Mouse (Mus musculus) heart, embryonic 13.5 days (tissue): ENCODE results near the gene Gjc3. TPM values are rescaled to one million over a fixed set of nuclear protein-coding genes. Genes with fewer than 3 reads are reported as not detected.

ENCODE experiments used
- ATAC-seq: fragments of 200-750 bp; cut with Nextera tagmentation; 2 replicates; pipeline ENCODE4 v1.8.0; 2017; ENCODE audit warnings: moderate TSS enrichment; ENCODE audit not compliant: insufficient number of reproducible peaks, low FRiP score, low TSS enrichment; ENCODE audit errors: extremely low read depth
- H3K27ac ChIP-seq: fragments of 300-500 bp; sonication (generic); replicated peaks from 2 replicates; pipeline ENCODE4 v1.5.1; 2015; ENCODE audit warnings: moderate library complexity, mild to moderate bottlenecking, inconsistent platforms
- H3K27me3 ChIP-seq: fragments of 300-500 bp; sonication (generic); replicated peaks from 2 replicates; pipeline ENCODE4 v1.6.1; 2015; ENCODE audit warnings: mild to moderate bottlenecking, inconsistent platforms
- H3K36me3 ChIP-seq: fragments of 300-500 bp; sonication (generic); 2 replicates; pipeline ENCODE4 v1.6.1; 2015; ENCODE audit warnings: mild to moderate bottlenecking, inconsistent platforms
- H3K4me1 ChIP-seq: fragments of 300-500 bp; sonication (generic); 2 replicates; pipeline ENCODE4 v1.6.1; 2015; ENCODE audit warnings: inconsistent platforms
- H3K4me2 ChIP-seq: fragments of 300-500 bp; sonication (generic); 2 replicates; pipeline ENCODE4 v1.6.1; 2015; ENCODE audit warnings: inconsistent platforms, mild to moderate bottlenecking, moderate library complexity
- H3K4me3 ChIP-seq: fragments of 300-500 bp; sonication (generic); 2 replicates; pipeline ENCODE4 v1.5.1; 2015; ENCODE audit warnings: moderate library complexity, mild to moderate bottlenecking, inconsistent platforms
- H3K9ac ChIP-seq: fragments of 300-500 bp; sonication (generic); 2 replicates; pipeline ENCODE4 v1.6.1; 2015; ENCODE audit warnings: inconsistent platforms, mild to moderate bottlenecking, moderate library complexity
- H3K9me3 ChIP-seq: fragments of 300-500 bp; sonication (generic); 2 replicates; pipeline ENCODE4 v1.6.1; 2016; ENCODE audit warnings: inconsistent platforms
- WGBS: fragments of 180-500 bp; shearing (Covaris S2); methylation state at CpG from one replicate; pipeline ENCODE4 v1.1.7; 2015; ENCODE audit warnings: mixed read lengths; 5-methylcytosine and 5-hydroxymethylcytosine counted together
- polyA plus RNA-seq: library from polyadenylated mRNA; unstranded; fragments of >200 nt; fragmentation: Nextera tagmentation; extraction: Ambion mirVana; gene quantifications from 2 replicates; pipeline ENCODE4 v1.2.1, GENCODE M21; 2015

Gene Gjc3
- polyA plus RNA-seq: 0.04 TPM in 2 replicates

GRCm38 (mm10) chr5:137962945-137963344 is at the start of gene Gjc3:
Gene Gjc3, minus strand, starts transcription at chr5:137963098.
- Histone ChIP-seq H3K9ac (no peak within 1 kb of the TSS), H3K4me2 (no peak within 1 kb of the TSS), H3K4me1 (no peaks in the 10 kb centered on the region), H3K27me3 (no peaks in the 10 kb centered on the region), H3K27ac (no peak within 1 kb of the TSS), H3K36me3 (no peaks in the 10 kb centered on the region), H3K4me3 (no peak within 1 kb of the TSS), H3K9me3 (no peaks in the 10 kb centered on the region)
- WGBS: 69% methylated on average over 8 of the region's 8 CpGs
- ATAC-seq: no peak

DNA sequence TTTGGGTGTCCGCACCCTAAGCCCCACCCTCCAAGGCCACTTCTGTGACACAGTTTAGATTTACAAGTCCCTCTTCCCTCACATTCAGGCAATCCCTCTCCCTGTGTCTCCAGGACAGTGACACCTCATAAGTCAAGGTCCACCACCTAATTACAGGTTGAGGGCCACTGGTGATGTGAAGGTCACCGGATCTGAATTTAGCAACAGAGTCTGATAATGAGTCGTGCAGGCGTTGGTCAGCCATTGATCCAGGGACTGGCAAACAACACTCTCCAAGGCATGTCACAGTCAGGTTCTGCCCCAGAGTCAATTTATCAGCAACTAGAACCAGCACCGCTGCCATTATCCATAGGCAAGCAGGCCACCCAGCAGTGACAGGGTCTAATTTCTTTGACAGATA is 49.5 kb upstream of the Gjc3 start:
- Histone ChIP-seq H3K4me1 (no peaks in the 10 kb centered on the region), H3K27ac (no peak overlapping the region), H3K4me2 (no peak overlapping the region), H3K36me3 (no peaks in the 10 kb centered on the region), H3K9me3 (peaks cover 4% of the 10 kb centered on the region; the same call in 1 of the 2 replicates), H3K4me3 (no peak overlapping the region), H3K27me3 (no peaks in the 10 kb centered on the region), H3K9ac (no peak overlapping the region)
- ATAC-seq: no peak
- 75% methylated on average over 5 of the region's 5 CpGs for WGBS

- ATAC-seq: no peak
- peaks cover 8% of the 10 kb centered on the region; the same call in 1 of the 2 replicates for H3K9me3 ChIP-seq
- H3K4me3 ChIP-seq: no peak overlapping the region
- 78% methylated on average over 5 of the region's 5 CpGs for WGBS
- H3K27ac ChIP-seq: no peak overlapping the region
- no peaks in the 10 kb centered on the region for H3K4me1 ChIP-seq
- H3K27me3 ChIP-seq: no peaks in the 10 kb centered on the region
- H3K36me3 ChIP-seq: no peaks in the 10 kb centered on the region
- H3K4me2 ChIP-seq: no peak overlapping the region
- H3K9ac ChIP-seq: no peak overlapping the region
Measured at GRCm38 (mm10) chr5:138009437-138009836, 46.5 kb upstream of the Gjc3 start.

GRCm38 (mm10) chr5:137986351-137986750 is 23.5 kb upstream of the Gjc3 start:
- Histone ChIP-seq H3K36me3 (no peaks in the 10 kb centered on the region), H3K9me3 (no peaks in the 10 kb centered on the region; the same call in 1 of the 2 replicates), H3K4me2 (no peak overlapping the region), H3K4me3 (no peak overlapping the region), H3K9ac (no peak overlapping the region), H3K27me3 (no peaks in the 10 kb centered on the region), H3K4me1 (no peaks in the 10 kb centered on the region), H3K27ac (no peak overlapping the region)
- no peak for ATAC-seq
- WGBS: 69% methylated on average over 1 of the region's 1 CpGs

DNA sequence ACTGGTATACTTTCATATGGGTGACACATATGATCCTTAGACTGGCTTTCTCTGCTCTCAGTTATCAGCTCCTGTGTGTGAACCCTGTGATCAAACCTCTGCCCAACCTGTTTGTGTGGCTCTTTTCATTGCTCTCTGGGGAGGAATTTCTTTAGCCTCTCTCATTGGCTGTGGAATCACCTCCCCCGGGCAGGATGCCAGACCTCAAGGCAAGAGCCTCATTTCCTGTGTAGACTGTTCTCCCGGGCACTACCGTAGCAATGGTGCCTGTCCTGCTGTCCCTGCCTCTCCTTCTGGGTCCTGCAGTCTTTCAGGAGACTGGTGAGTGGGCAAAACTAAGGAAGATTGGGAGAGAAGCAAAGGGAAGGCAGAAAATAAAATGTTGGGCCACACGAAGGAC is 18.4 kb upstream of the Gjc3 start, which contains the start of gene Azgp1:
Azgp1 (plus strand) TSS at position 221 of the 400 bp plus-strand sequence.
- Histone ChIP-seq H3K4me1 (no peaks in the 10 kb centered on the region), H3K27ac (no peak within 1 kb of the TSS), H3K4me3 (no peak within 1 kb of the TSS), H3K36me3 (no peaks in the 10 kb centered on the region), H3K9me3 (no peaks in the 10 kb centered on the region), H3K27me3 (no peaks in the 10 kb centered on the region), H3K4me2 (no peak within 1 kb of the TSS), H3K9ac (no peak within 1 kb of the TSS)
- no peak for ATAC-seq
- 59% methylated on average over 4 of the region's 4 CpGs for WGBS

DNA sequence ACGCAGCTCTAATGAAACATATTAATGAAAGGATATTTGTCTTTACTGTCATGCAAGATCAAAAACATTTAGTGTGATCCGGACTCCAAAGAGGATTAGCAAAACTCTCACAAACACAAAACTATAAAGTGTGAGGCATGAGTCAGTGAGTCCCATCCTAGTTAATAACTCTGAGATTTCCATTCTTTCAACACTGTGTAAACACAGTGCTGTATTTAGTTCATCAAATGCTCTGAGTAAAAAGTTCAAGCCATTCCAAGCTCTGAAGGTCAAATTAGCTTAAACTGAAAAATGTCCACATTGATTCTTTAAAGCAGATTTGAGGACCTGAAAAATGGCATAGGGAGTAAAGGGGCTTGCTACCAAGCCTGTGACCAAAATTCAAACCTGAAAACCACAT is 16.2 kb upstream of the Gjc3 start:
- no peaks in the 10 kb centered on the region for H3K36me3 ChIP-seq
- 64% methylated on average over 2 of the region's 2 CpGs for WGBS

GRCm38 (mm10) chr5:137977291-137977690 is 14.4 kb upstream of the Gjc3 start:
- Histone ChIP-seq H3K9ac (no peak overlapping the region), H3K27me3 (0 out of 2 replicates have a peak, but pooled peaks cover 6% of the 10 kb centered on the region), H3K4me3 (no peak overlapping the region), H3K36me3 (no peaks in the 10 kb centered on the region), H3K9me3 (no peaks in the 10 kb centered on the region), H3K4me1 (no peaks in the 10 kb centered on the region), H3K4me2 (no peak overlapping the region), H3K27ac (no peak overlapping the region)
- WGBS: 27% methylated on average over 1 of the region's 1 CpGs
- ATAC-seq: no peak

More for the DNA sequence above, 16.2 kb upstream of the Gjc3 start:
- H3K27me3 ChIP-seq: 0 out of 2 replicates have a peak, but pooled peaks cover 6% of the 10 kb centered on the region
- ATAC-seq: no peak
- H3K9ac ChIP-seq: no peak overlapping the region
- H3K4me2 ChIP-seq: no peak overlapping the region
- H3K9me3 ChIP-seq: no peaks in the 10 kb centered on the region
- no peaks in the 10 kb centered on the region for H3K4me1 ChIP-seq
- H3K27ac ChIP-seq: no peak overlapping the region
- H3K4me3 ChIP-seq: no peak overlapping the region

DNA sequence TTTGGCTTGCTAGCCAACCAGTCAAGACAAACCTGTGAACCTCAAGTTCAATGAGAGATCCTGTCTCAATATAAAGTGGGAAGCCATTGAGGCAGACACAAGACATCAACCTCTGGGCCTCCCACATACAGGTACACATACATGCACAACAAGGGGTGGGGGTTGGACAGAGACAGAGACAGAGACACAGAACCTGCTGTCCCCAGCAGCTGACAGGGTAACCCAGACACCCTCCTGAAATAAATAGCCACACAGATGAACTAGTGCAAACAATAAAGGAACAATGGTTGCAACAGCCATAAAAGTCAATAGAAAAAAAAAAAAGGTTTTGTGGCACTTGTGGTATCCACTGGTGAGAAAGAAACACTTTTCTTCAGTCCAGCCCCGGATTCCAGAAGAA is 12.5 kb upstream of the Gjc3 start:
- no peaks in the 10 kb centered on the region for H3K4me1 ChIP-seq
- H3K9me3 ChIP-seq: no peaks in the 10 kb centered on the region
- no peak for ATAC-seq
- WGBS: 38% methylated on average over 1 of the region's 1 CpGs
- no peaks in the 10 kb centered on the region for H3K36me3 ChIP-seq
- H3K9ac ChIP-seq: no peak overlapping the region
- H3K4me3 ChIP-seq: no peak overlapping the region
- H3K4me2 ChIP-seq: no peak overlapping the region
- H3K27ac ChIP-seq: no peak overlapping the region
- 0 out of 2 replicates have a peak, but pooled peaks cover 6% of the 10 kb centered on the region for H3K27me3 ChIP-seq

GRCm38 (mm10) chr5:137974724-137975123 is 11.8 kb upstream of the Gjc3 start:
- no peak overlapping the region for H3K9ac ChIP-seq
- H3K4me3 ChIP-seq: no peak overlapping the region
- no peaks in the 10 kb centered on the region for H3K36me3 ChIP-seq
- no peak overlapping the region for H3K4me2 ChIP-seq
- ATAC-seq: no peak
- 57% methylated on average over 3 of the region's 3 CpGs for WGBS
- H3K27ac ChIP-seq: no peak overlapping the region
- H3K4me1 ChIP-seq: no peaks in the 10 kb centered on the region
- H3K9me3 ChIP-seq: no peaks in the 10 kb centered on the region
- 0 out of 2 replicates have a peak, but pooled peaks cover 6% of the 10 kb centered on the region for H3K27me3 ChIP-seq

- H3K4me2 ChIP-seq: no peak overlapping the region
- no peaks in the 10 kb centered on the region for H3K9me3 ChIP-seq
- no peak overlapping the region for H3K27ac ChIP-seq
- H3K36me3 ChIP-seq: no peaks in the 10 kb centered on the region
- H3K4me3 ChIP-seq: no peak overlapping the region
- H3K4me1 ChIP-seq: no peaks in the 10 kb centered on the region
- no peak overlapping the region for H3K9ac ChIP-seq
- no peak for ATAC-seq
- 0 out of 2 replicates have a peak, but pooled peaks cover 6% of the 10 kb centered on the region for H3K27me3 ChIP-seq
- 42% methylated on average over 3 of the region's 3 CpGs for WGBS
Measured at GRCm38 (mm10) chr5:137973738-137974137, 10.8 kb upstream of the Gjc3 start.

GRCm38 (mm10) chr5:137973161-137973560 is 10.3 kb upstream of the Gjc3 start:
- no peak overlapping the region for H3K27ac ChIP-seq
- 60% methylated on average over 2 of the region's 2 CpGs for WGBS

GRCm38 (mm10) chr5:137966492-137966891 is 3.6 kb upstream of the Gjc3 start:
- no peaks in the 10 kb centered on the region for H3K27me3 ChIP-seq
- H3K4me2 ChIP-seq: no peak overlapping the region
- no peak overlapping the region for H3K9ac ChIP-seq
- no peaks in the 10 kb centered on the region for H3K36me3 ChIP-seq
- H3K4me1 ChIP-seq: no peaks in the 10 kb centered on the region
- no peak overlapping the region for H3K27ac ChIP-seq
- no peak overlapping the region for H3K4me3 ChIP-seq
- no peak for ATAC-seq
- no peaks in the 10 kb centered on the region for H3K9me3 ChIP-seq

More at GRCm38 (mm10) chr5:137973161-137973560, 10.3 kb upstream of the Gjc3 start:
- Histone ChIP-seq H3K27me3 (0 out of 2 replicates have a peak, but pooled peaks cover 6% of the 10 kb centered on the region), H3K4me2 (no peak overlapping the region), H3K4me1 (no peaks in the 10 kb centered on the region), H3K4me3 (no peak overlapping the region), H3K9ac (no peak overlapping the region), H3K9me3 (no peaks in the 10 kb centered on the region), H3K36me3 (no peaks in the 10 kb centered on the region)
- no peak for ATAC-seq
